Mouse (Mus musculus) liver, postnatal 0 days (tissue): ENCODE results near the gene Tex12. TPM values are rescaled to one million over a fixed set of nuclear protein-coding genes. Genes with fewer than 3 reads are reported as not detected.
A peak's percentile ranks its signal among the peaks of the same experiment; 100 is the strongest.

Source experiments
- ATAC-seq: fragments of 200-750 bp; cut with Nextera tagmentation; 2 replicates; pipeline ENCODE4 v1.8.0; 2017; ENCODE audit warnings: mild to moderate bottlenecking, moderate library complexity
- DNase-seq: peaks from one replicate; pipeline ENCODE4 v3.0.0-alpha.2; 2016
- H3K27ac ChIP-seq: fragments of 300-500 bp; sonication (generic); 2 replicates; pipeline ENCODE4 v1.5.1; 2014; ENCODE audit warnings: antibody characterized with exemption, moderate library complexity, mild to moderate bottlenecking, low read depth
- H3K27me3 ChIP-seq: fragments of 300-500 bp; sonication (generic); 2 replicates; pipeline ENCODE4 v1.6.1; 2014; ENCODE audit warnings: low read length, control low read depth, mixed read lengths; ENCODE audit not compliant: insufficient read depth
- H3K36me3 ChIP-seq: fragments of 300-500 bp; sonication (generic); replicated peaks from 2 replicates; pipeline ENCODE4 v1.6.1; 2014; ENCODE audit warnings: mild to moderate bottlenecking, control low read depth, low read length, moderate library complexity, mixed read lengths; ENCODE audit not compliant: insufficient read depth
- H3K4me1 ChIP-seq: fragments of 300-500 bp; sonication (generic); 2 replicates; pipeline ENCODE4 v1.6.1; 2014; ENCODE audit warnings: antibody characterized with exemption, mild to moderate bottlenecking, control low read depth; ENCODE audit not compliant: insufficient read depth
- H3K4me2 ChIP-seq: fragments of 300-500 bp; sonication (generic); 2 replicates; pipeline ENCODE4 v1.6.1; 2014; ENCODE audit warnings: low read depth, mild to moderate bottlenecking, low read length, moderate library complexity, mixed read lengths
- H3K4me3 ChIP-seq: fragments of 300-500 bp; sonication (generic); 2 replicates; pipeline ENCODE4 v1.5.1; 2014; ENCODE audit warnings: low read depth, low read length
- H3K9ac ChIP-seq: fragments of 300-500 bp; sonication (generic); replicated peaks from 2 replicates; pipeline ENCODE4 v1.6.1; 2014; ENCODE audit warnings: mild to moderate bottlenecking, moderate library complexity
- H3K9me3 ChIP-seq: fragments of 300-500 bp; sonication (generic); 2 replicates; pipeline ENCODE4 v1.6.1; 2016; ENCODE audit warnings: mild to moderate bottlenecking, control low read depth, low read length, mixed read lengths
- CTCF ChIP-seq: sonication (generic); IDR thresholded peaks from 2 replicates; pipeline ENCODE4 v1.5.1; 2016; ENCODE audit warnings: antibody characterized with exemption, low read depth
- EP300 ChIP-seq: IDR thresholded peaks from 2 replicates; pipeline ENCODE4 v1.6.1; 2016; ENCODE audit warnings: antibody characterized with exemption, low read depth, mild to moderate bottlenecking
- WGBS: fragments of 180-500 bp; shearing (Covaris S2); extraction: QIAGEN DNeasy Blood & Tissue Kit; methylation state at CpG from one replicate; pipeline ENCODE4 v1.1.7; 2014; ENCODE audit not compliant: insufficient replicate concordance; 5-methylcytosine and 5-hydroxymethylcytosine counted together
- polyA plus RNA-seq: library from polyadenylated mRNA; unstranded; fragments of >200 nt; fragmentation: Nextera tagmentation; extraction: Ambion mirVana; gene quantifications from 2 replicates; pipeline ENCODE4 v1.2.1, GENCODE M21; 2015

Tex12 gene
- polyA plus RNA-seq, 1 experiment from 2014 or later, result not detected

DNA sequence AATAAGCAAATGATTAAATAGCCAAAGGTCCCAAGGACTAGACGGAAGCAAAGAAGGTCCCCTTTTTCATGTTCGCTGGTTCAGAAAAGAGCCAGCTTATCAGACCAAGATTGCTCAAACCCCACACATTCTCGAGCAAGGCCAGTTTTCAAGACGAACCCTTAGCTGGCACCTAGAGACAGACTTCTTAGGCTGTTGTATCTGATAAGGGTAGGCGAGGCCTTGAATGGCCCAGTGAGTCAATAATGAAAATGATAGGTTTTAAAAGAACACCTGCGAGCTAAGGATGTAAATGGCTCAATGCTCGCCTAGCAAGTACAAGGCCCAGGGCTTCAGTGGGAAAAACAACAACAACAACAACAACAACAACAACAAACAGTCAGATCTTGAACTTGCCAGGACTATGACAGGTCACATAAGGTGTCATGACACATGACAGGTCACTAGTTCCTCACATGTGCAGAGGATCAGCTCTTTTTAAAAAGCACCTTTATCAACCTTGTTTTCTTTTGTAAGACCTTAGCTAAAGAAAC is 24.5 kb downstream of the Tex12 start:
- peaks cover 5% of the 10 kb centered on the region; the same call in 1 of the 2 replicates for H3K4me1 ChIP-seq
- no peak overlapping the region for H3K4me3 ChIP-seq
- H3K9ac ChIP-seq, result no peak overlapping the region
- no peaks in the 10 kb centered on the region for H3K27me3 ChIP-seq
- ATAC-seq (no peak), DNase-seq (no peak)
- H3K27ac ChIP-seq, result no peak overlapping the region
- H3K9me3 ChIP-seq, result no peaks in the 10 kb centered on the region
- H3K36me3 ChIP-seq, result no peaks in the 10 kb centered on the region
- TF ChIP-seq CTCF (no peak), EP300 (no peak)
- H3K4me2 ChIP-seq, result no peak overlapping the region
- 60% methylated on average over 7 of the region's 7 CpGs for WGBS

DNA sequence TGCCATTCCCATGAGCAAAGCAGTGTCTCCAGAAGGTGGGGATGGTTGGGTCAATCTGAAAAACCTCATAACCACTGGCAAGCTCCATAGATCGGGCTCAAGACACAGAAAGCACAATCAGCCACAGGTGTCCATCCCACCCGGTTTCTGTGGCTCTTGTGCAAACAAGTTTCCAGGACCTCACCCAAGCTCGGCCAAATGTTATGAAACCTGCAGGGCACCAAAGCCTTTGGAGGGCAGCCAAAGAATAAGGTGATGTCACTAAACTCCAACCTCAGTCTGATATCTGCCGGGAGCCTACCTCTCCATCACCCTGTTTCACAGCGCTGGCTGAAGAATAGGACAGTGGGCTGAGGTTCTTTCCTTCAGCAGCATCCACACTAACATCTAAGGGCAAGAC is 25.2 kb downstream of the Tex12 start:
- DNase-seq (peak; percentile 64), ATAC-seq (peak; percentile 75)
- no peak for TF ChIP-seq EP300
- TF ChIP-seq CTCF, result no peak
- H3K36me3 ChIP-seq, result no peaks in the 10 kb centered on the region
- H3K4me2 ChIP-seq, result no peak overlapping the region
- no peaks in the 10 kb centered on the region for H3K27me3 ChIP-seq
- H3K27ac ChIP-seq, result no peak overlapping the region
- H3K9ac ChIP-seq, result no peak overlapping the region
- peaks cover 5% of the 10 kb centered on the region; the same call in 1 of the 2 replicates for H3K4me1 ChIP-seq
- WGBS, result 45% methylated on average over 5 of the region's 5 CpGs
- no peaks in the 10 kb centered on the region for H3K9me3 ChIP-seq
- no peak overlapping the region for H3K4me3 ChIP-seq

DNA sequence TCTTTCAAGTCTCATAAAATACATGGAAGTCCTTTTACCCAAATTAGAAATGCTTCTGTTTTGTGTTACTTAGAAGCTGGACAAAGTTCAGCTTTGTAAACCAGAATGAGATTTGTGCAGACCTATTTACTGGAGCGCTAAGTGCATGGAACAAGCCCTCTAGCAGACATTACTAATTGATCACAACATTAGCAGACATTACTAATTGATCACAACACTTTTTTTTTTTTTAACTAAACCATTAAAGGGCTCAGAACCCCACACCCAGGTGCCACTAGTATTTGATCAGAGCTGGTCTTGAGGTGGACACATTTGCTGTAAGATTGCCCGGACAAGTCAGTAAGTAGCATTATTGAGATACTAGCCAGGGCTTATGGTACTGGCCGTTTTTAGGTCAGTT is 27.3 kb downstream of the Tex12 start:
- no peak for DNase-seq
- peak overlapping the region; percentile 69 for H3K27ac ChIP-seq
- 60% methylated on average over 3 of the region's 3 CpGs for WGBS
- no peaks in the 10 kb centered on the region for H3K36me3 ChIP-seq
- H3K4me1 ChIP-seq, result peaks cover 5% of the 10 kb centered on the region; the same call in 1 of the 2 replicates
- ATAC-seq, result peak; percentile 31; the same call in 1 of the 2 replicates
- no peak overlapping the region for H3K9ac ChIP-seq
- TF ChIP-seq CTCF (no peak), EP300 (no peak)
- H3K27me3 ChIP-seq, result no peaks in the 10 kb centered on the region
- H3K4me2 ChIP-seq, result peak overlapping the region; percentile 55
- no peaks in the 10 kb centered on the region for H3K9me3 ChIP-seq
- no peak overlapping the region for H3K4me3 ChIP-seq

- Histone ChIP-seq H3K9me3 (no peaks in the 10 kb centered on the region), H3K27me3 (no peaks in the 10 kb centered on the region), H3K4me3 (0 out of 2 replicates have a peak overlapping the region, but pooled peaks have one; percentile 2), H3K36me3 (no peaks in the 10 kb centered on the region), H3K4me2 (peak overlapping the region; percentile 55), H3K4me1 (peaks cover 5% of the 10 kb centered on the region; the same call in 1 of the 2 replicates), H3K9ac (no peak overlapping the region), H3K27ac (peak overlapping the region; percentile 69)
- TF ChIP-seq CTCF (no peak), EP300 (no peak)
- peak; percentile 16; the same call in 1 of the 2 replicates for ATAC-seq
- DNase-seq, result peak; percentile 44
- WGBS, result 36% methylated on average over 11 of the region's 11 CpGs
These were observed 27.8 kb downstream of the Tex12 start for GRCm38 (mm10) chr9:50533328-50533727.

DNA sequence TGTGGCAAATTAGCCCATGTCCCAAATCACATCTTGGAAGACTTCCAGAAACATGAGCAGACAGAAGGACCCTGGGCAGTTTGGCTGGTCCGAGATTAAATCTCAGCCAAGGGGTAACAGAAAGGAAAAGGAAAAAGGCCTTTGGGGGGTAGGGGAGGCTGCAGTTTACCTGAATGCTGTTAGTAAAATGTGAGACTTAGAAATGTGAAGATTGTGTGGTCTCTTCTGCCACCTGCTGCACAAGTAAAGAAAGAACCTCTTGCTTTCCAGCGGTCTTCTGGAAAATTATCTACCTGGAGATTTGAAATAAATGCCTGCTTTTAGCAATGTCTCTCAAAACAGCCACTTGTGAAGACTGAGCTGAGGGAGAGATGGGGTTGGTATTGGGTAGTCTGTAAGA is 30.2 kb downstream of the Tex12 start:
- no peaks in the 10 kb centered on the region for H3K9me3 ChIP-seq
- ATAC-seq (no peak), DNase-seq (no peak)
- no peak overlapping the region for H3K4me3 ChIP-seq
- H3K9ac ChIP-seq, result no peak overlapping the region
- H3K27ac ChIP-seq, result no peak overlapping the region
- no peak overlapping the region for H3K4me2 ChIP-seq
- H3K4me1 ChIP-seq, result peaks cover 12% of the 10 kb centered on the region; the same call in 1 of the 2 replicates
- TF ChIP-seq CTCF, result peak; percentile 60
- no peak for TF ChIP-seq EP300
- H3K27me3 ChIP-seq, result no peaks in the 10 kb centered on the region
- no peaks in the 10 kb centered on the region for H3K36me3 ChIP-seq
- WGBS, result 24% methylated on average over 2 of the region's 2 CpGs

DNA sequence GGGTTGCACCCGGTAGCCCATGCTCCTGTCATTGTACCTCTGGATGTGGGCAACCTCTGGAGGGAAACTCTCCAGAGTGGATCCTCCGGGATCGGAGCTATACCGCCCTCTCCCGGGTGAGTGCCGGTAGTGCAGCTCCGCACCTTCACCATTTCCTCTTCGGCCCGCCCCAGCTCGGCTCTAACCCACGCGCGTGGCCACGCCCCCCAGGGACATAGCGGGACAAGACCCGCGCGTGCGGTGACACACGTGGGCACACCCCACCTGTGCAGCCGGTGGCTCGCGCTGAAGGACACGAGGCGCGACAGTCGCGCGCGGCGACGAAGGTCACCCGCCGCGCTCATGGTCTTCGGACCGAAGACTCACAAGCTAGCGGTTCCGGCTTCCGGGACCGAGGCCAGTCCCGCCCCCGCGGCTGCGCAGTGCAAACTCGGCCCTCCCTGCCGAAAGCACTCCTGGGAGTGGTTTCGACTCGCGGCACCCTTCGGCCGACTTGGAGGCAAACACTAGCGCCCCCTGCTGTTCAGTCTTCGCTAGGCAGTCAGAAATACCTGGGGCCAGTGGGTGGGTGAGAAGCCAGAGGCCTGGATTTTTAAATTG is 32.7 kb downstream of the Tex12 start, which contains the start of gene Pts:
Gene Pts, minus strand, starts transcription at position 432 of the 600 bp plus-strand sequence.
- 1% methylated on average over 54 of the region's 54 CpGs for WGBS
- Histone ChIP-seq H3K4me1 (peaks cover 11% of the 10 kb centered on the region; the same call in 1 of the 2 replicates), H3K9ac (peak within 1 kb of the TSS; percentile 71), H3K27ac (peak within 1 kb of the TSS; percentile 76), H3K9me3 (no peaks in the 10 kb centered on the region), H3K27me3 (no peaks in the 10 kb centered on the region), H3K4me3 (peak within 1 kb of the TSS; percentile 70), H3K36me3 (peaks cover 11% of the 10 kb centered on the region; the same call in 1 of the 2 replicates), H3K4me2 (peak within 1 kb of the TSS; percentile 90)
- DNase-seq (peak; percentile 99), ATAC-seq (peak; percentile 99)
- TF ChIP-seq EP300 (no peak), CTCF (peak; percentile 94)
